Mouse (Mus musculus) midbrain, embryonic 11.5 days (tissue): ENCODE measurements around the gene Slc22a14. TPM values are rescaled to one million over a fixed set of nuclear protein-coding genes. Genes with fewer than 3 reads are reported as not detected.

Source experiments
- ATAC-seq: fragments of 200-750 bp; cut with Nextera tagmentation; 2 replicates; pipeline ENCODE4 v1.8.0; 2017; ENCODE audit warnings: moderate TSS enrichment, moderate library complexity; ENCODE audit not compliant: low FRiP score
- DNase-seq: peaks from one replicate; pipeline ENCODE4 v3.0.0; 2015; ENCODE audit warnings: low spot score; ENCODE audit errors: missing footprints
- H3K27ac ChIP-seq: fragments of 300-500 bp; sonication (generic); 2 replicates; pipeline ENCODE4 v1.5.1; 2014; ENCODE audit warnings: low read depth, low read length
- H3K27me3 ChIP-seq: fragments of 300-500 bp; sonication (generic); 2 replicates; pipeline ENCODE4 v1.6.1; 2014; ENCODE audit warnings: mild to moderate bottlenecking, low read length, moderate library complexity, mixed read lengths; ENCODE audit not compliant: control insufficient read depth, insufficient read depth
- H3K36me3 ChIP-seq: fragments of 300-500 bp; sonication (generic); 2 replicates; pipeline ENCODE4 v1.6.1; 2014; ENCODE audit warnings: mild to moderate bottlenecking, low read length, moderate library complexity, mixed read lengths; ENCODE audit not compliant: control insufficient read depth, insufficient read depth
- H3K4me1 ChIP-seq: fragments of 300-500 bp; sonication (generic); 2 replicates; pipeline ENCODE4 v1.6.1; 2014; ENCODE audit warnings: low read length; ENCODE audit not compliant: control insufficient read depth, insufficient read depth
- H3K4me2 ChIP-seq: fragments of 300-500 bp; sonication (generic); 2 replicates; pipeline ENCODE4 v1.6.1; 2014; ENCODE audit warnings: mild to moderate bottlenecking, moderate library complexity
- H3K4me3 ChIP-seq: fragments of 300-500 bp; sonication (generic); 2 replicates; pipeline ENCODE4 v1.5.1; 2014; ENCODE audit warnings: low read depth, low read length
- H3K9ac ChIP-seq: fragments of 300-500 bp; sonication (generic); 2 replicates; pipeline ENCODE4 v1.6.1; 2014; ENCODE audit warnings: low read length
- H3K9me3 ChIP-seq: fragments of 300-500 bp; sonication (generic); 2 replicates; pipeline ENCODE4 v1.6.1; 2016; ENCODE audit warnings: low read length; ENCODE audit not compliant: control insufficient read depth
- WGBS: fragments of 180-500 bp; shearing (Covaris S2); extraction: QIAGEN DNeasy Blood & Tissue Kit; methylation state at CpG from one replicate; pipeline ENCODE4 v1.1.7; 2014; 5-methylcytosine and 5-hydroxymethylcytosine counted together
- polyA plus RNA-seq: library from polyadenylated mRNA; unstranded; fragments of >200 nt; fragmentation: Nextera tagmentation; extraction: Ambion mirVana; gene quantifications from 2 replicates; pipeline ENCODE4 v1.2.1, GENCODE M21; 2014

The Slc22a14 gene
- polyA plus RNA-seq, 1 experiment from 2014 or later, result not detected

- Histone ChIP-seq H3K4me2 (no peak overlapping the region), H3K4me1 (no peaks in the 10 kb centered on the region), H3K27ac (no peak overlapping the region), H3K9me3 (no peaks in the 10 kb centered on the region), H3K9ac (no peak overlapping the region), H3K27me3 (no peaks in the 10 kb centered on the region), H3K4me3 (no peak overlapping the region), H3K36me3 (peaks cover 11% of the 10 kb centered on the region)
- ATAC-seq, result no peak
- 98% methylated on average over 3 of the region's 3 CpGs for WGBS
- DNase-seq, result peak; percentile 70
Observed at GRCm38 (mm10) chr9:119350531-119350930, 14.8 kb downstream of the Slc22a14 start.

- H3K9ac ChIP-seq, result no peak overlapping the region
- no peak overlapping the region for H3K4me2 ChIP-seq
- 96% methylated on average over 8 of the region's 8 CpGs for WGBS
- H3K36me3 ChIP-seq, result peaks cover 17% of the 10 kb centered on the region
- H3K4me3 ChIP-seq, result no peak overlapping the region
- H3K27me3 ChIP-seq, result no peaks in the 10 kb centered on the region
- no peak overlapping the region for H3K27ac ChIP-seq
- peaks cover 8% of the 10 kb centered on the region for H3K4me1 ChIP-seq
- DNase-seq, result peak; percentile 60
- no peaks in the 10 kb centered on the region for H3K9me3 ChIP-seq
- ATAC-seq, result no peak
Observed at GRCm38 (mm10) chr9:119346376-119346775, 19.0 kb downstream of the Slc22a14 start.

DNA sequence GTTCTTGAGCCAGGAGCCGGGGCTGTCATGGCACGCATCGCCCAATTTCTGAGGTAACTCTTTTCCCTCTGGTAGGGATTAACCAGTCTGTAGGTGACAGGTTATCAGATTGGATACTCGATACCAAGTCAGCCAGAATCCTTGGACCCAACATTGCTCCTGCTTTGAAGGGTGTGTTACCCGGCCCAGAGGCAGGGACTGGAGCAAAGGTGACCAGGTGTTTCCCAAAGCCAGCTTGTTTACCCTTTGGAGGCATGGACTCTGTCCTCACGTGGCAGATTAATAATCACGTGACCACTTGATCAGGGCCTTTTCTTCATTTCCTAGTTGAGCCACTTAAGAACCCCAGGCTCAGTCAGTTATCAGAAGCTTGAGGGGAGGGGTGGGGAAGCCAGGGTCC is 22.6 kb downstream of the Slc22a14 start:
- peaks cover 3% of the 10 kb centered on the region; the same call in 1 of the 2 replicates for H3K27me3 ChIP-seq
- no peak overlapping the region for H3K4me3 ChIP-seq
- no peak overlapping the region for H3K27ac ChIP-seq
- no peaks in the 10 kb centered on the region for H3K9me3 ChIP-seq
- ATAC-seq (no peak), DNase-seq (peak; percentile 69)
- WGBS, result 88% methylated on average over 7 of the region's 7 CpGs
- H3K4me1 ChIP-seq, result peaks cover 11% of the 10 kb centered on the region
- peaks cover 9% of the 10 kb centered on the region for H3K36me3 ChIP-seq
- H3K9ac ChIP-seq, result no peak overlapping the region
- no peak overlapping the region for H3K4me2 ChIP-seq

GRCm38 (mm10) chr9:119340909-119341816 is 24.2 kb downstream of the Slc22a14 start, which contains the start of gene Myd88:
Gene Myd88 (minus strand): TSS chr9:119341411.
- under 1% methylated on average over 68 of the region's 68 CpGs for WGBS
- DNase-seq (peak; percentile 98), ATAC-seq (peak; percentile 98)
- Histone ChIP-seq H3K36me3 (peaks cover 9% of the 10 kb centered on the region), H3K4me1 (peaks cover 11% of the 10 kb centered on the region), H3K27ac (peak within 1 kb of the TSS; percentile 46; the same call in 1 of the 2 replicates), H3K4me2 (peak within 1 kb of the TSS; percentile 68), H3K9ac (peak within 1 kb of the TSS; percentile 84), H3K27me3 (peaks cover 3% of the 10 kb centered on the region; the same call in 1 of the 2 replicates), H3K9me3 (no peaks in the 10 kb centered on the region), H3K4me3 (peak within 1 kb of the TSS; percentile 66)

DNA sequence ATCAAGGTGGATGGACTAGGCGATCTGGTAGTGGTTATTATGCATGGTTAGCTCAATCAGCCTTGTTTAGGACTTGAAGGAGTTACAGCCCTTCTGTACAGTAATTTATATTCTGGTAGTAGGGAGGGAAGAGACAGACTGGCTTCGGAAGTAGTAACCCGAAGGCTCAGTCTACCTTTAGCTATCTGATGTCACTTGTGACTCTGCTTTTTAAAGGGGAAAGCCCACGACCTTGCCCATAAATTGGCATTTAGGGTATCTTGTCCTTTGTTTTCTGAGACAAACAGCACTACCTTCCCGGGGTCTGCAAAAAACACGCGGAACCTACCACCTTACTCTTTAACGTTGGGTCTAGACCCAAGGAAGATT is 25.2 kb downstream of the Slc22a14 start:
- peaks cover 3% of the 10 kb centered on the region; the same call in 1 of the 2 replicates for H3K27me3 ChIP-seq
- ATAC-seq (no peak), DNase-seq (peak; percentile 90)
- H3K9me3 ChIP-seq, result no peaks in the 10 kb centered on the region
- H3K4me2 ChIP-seq, result peak overlapping the region; percentile 68
- H3K9ac ChIP-seq, result peak overlapping the region; percentile 57; the same call in 1 of the 2 replicates
- peaks cover 3% of the 10 kb centered on the region; the same call in 1 of the 2 replicates for H3K36me3 ChIP-seq
- peak overlapping the region; percentile 66 for H3K4me3 ChIP-seq
- peaks cover 11% of the 10 kb centered on the region for H3K4me1 ChIP-seq
- no peak overlapping the region for H3K27ac ChIP-seq
- 4% methylated on average over 8 of the region's 8 CpGs for WGBS

GRCm38 (mm10) chr9:119339558-119340211 is 25.7 kb downstream of the Slc22a14 start, which contains the start of gene Acaa1a:
Gene Acaa1a (plus strand): TSS chr9:119339676.
- Histone ChIP-seq H3K36me3 (0 out of 2 replicates have a peak, but pooled peaks cover 2% of the 10 kb centered on the region), H3K9me3 (no peaks in the 10 kb centered on the region), H3K27ac (no peak within 1 kb of the TSS), H3K4me3 (peak within 1 kb of the TSS; percentile 66), H3K4me2 (peak within 1 kb of the TSS; percentile 68), H3K27me3 (peaks cover 3% of the 10 kb centered on the region; the same call in 1 of the 2 replicates), H3K9ac (peak within 1 kb of the TSS; percentile 57), H3K4me1 (peaks cover 11% of the 10 kb centered on the region)
- DNase-seq, result peak; percentile 93
- 3% methylated on average over 43 of the region's 43 CpGs for WGBS
- ATAC-seq, result no peak

DNA sequence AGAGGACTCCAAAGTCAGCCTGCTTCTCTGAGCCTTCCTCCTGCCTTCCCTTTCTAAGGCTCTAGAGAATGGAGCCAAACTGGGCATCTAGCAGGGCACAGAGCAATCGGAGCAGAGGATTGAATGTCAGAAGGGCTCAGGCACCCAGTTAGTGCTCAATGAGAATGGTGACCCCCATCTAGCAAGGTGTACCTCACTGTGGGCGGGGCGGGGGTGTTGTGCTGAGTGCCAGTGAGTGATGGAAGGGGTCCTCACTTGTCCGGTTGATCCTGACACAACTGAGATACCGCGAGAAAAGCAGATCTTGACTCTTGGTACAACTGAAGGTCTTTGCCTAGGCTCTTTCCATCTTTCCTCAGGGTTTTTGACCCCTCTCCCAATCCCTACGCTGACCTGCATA is 26.2 kb downstream of the Slc22a14 start:
- WGBS, result 53% methylated on average over 7 of the region's 7 CpGs
- no peak overlapping the region; the same call in 1 of the 2 replicates for H3K9ac ChIP-seq
- peaks cover 11% of the 10 kb centered on the region for H3K4me1 ChIP-seq
- H3K36me3 ChIP-seq, result 0 out of 2 replicates have a peak, but pooled peaks cover 2% of the 10 kb centered on the region
- DNase-seq, result no peak
- no peak overlapping the region for H3K27ac ChIP-seq
- H3K27me3 ChIP-seq, result peaks cover 3% of the 10 kb centered on the region; the same call in 1 of the 2 replicates
- no peak for ATAC-seq
- peak overlapping the region; percentile 66; the same call in 1 of the 2 replicates for H3K4me3 ChIP-seq
- peak overlapping the region; percentile 68; the same call in 1 of the 2 replicates for H3K4me2 ChIP-seq
- H3K9me3 ChIP-seq, result no peaks in the 10 kb centered on the region

DNA sequence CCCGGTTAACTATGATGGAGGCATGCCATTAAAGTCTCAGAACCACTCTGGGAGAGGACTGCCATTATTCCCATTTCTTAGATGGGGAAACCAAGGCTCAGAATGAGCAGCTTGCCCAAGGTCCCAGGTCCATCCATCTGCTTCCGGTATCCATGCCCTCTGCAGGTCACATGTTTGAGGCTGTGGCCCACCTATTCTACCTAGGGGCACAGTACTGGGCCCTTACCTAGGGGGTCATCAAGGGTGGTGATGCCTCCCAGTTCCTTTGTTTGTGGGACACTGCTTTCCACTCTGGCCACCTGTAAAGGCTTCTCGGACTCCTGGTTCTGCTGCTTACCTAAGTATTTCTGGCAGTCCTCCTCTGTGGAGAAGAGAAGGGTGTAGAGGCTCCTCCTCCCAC is 27.0 kb downstream of the Slc22a14 start:
- no peak for ATAC-seq
- no peak overlapping the region for H3K27ac ChIP-seq

More for the DNA sequence above, 27.0 kb downstream of the Slc22a14 start:
- 96% methylated on average over 3 of the region's 3 CpGs for WGBS
- no peaks in the 10 kb centered on the region for H3K9me3 ChIP-seq
- no peak overlapping the region for H3K4me3 ChIP-seq
- H3K36me3 ChIP-seq, result no peaks in the 10 kb centered on the region
- DNase-seq, result peak; percentile 59
- H3K27me3 ChIP-seq, result peaks cover 3% of the 10 kb centered on the region; the same call in 1 of the 2 replicates
- no peak overlapping the region for H3K4me2 ChIP-seq
- no peak overlapping the region for H3K9ac ChIP-seq
- H3K4me1 ChIP-seq, result peaks cover 11% of the 10 kb centered on the region
